8 mouse cellular contexts compared by ENCODE assay signal in the genomic region with DNA sequence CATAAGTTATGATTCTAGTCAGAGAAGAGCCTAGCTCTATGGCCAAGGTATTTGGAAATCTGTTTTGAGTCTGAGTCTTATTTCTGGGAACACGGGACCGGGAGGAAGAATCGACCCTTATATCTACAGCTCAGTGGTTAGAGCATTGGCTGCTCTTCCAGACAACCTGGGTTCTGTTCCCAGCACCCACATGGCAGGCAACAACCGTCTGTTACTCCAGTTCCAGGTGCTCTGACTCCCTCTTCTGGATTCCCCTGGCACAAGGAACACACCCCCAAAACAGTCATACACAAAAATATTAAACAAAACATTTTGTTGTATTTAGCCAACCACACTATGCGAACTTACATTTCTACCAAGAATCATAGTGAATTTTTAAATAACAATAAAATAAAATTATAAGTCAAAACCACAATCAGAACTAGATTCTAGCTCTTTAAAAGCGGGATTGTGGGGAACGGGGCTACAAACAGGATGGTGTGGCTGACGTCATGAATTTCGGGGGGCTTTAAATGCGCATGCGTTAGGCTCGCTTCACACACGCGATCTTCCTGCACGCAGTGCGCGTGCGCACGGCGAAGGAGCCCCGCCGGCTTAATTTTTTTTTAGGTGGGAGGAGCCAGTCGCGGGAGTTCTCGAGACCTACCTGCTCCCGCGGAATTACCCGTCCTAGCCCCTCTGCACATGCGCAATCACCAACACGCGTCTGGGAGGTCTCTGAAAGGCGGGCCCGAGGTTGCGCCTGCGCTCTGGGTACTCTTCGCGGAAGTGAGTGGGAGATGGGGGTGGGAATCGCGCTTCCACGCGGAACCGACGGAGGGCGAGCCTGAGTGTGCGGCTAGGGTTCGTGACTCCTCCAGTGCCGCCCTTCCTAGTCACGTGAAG. TPM values are rescaled to one million over a fixed set of nuclear protein-coding genes. Genes with fewer than 3 reads are reported as not detected.
DNase-seq lines count a peak whose midpoint lies in the region; ATAC-seq and TF ChIP-seq lines count a peak whose summit lies in the region.

No protein-coding gene starts in this region.

- H3K4me3 ChIP-seq in heart, embryonic 12.5 days, result peak overlapping the region; percentile 39
- H3K4me3 ChIP-seq in kidney, postnatal 0 days (replicated peaks; ENCODE audit: low read depth, low read length), result peak overlapping the region; percentile 33
- peak overlapping the region; percentile 41 for H3K4me3 ChIP-seq in liver, embryonic 11.5 days (ENCODE audit: low read depth, low read length)
- H3K4me3 ChIP-seq in stomach, embryonic 14.5 days (ENCODE audit: low read depth, low read length), result peak overlapping the region; percentile 21

- no peaks in the 10 kb centered on the region for H3K36me3 ChIP-seq in heart, embryonic 12.5 days
- no peaks in the 10 kb centered on the region for H3K36me3 ChIP-seq in kidney, postnatal 0 days (ENCODE audit: insufficient read depth, low read length)
- H3K36me3 ChIP-seq in liver, embryonic 11.5 days (ENCODE audit: control insufficient read depth, insufficient read depth, low read length), result no peaks in the 10 kb centered on the region
- H3K36me3 ChIP-seq in stomach, embryonic 14.5 days (ENCODE audit: control insufficient read depth, insufficient read depth, low read length), result no peaks in the 10 kb centered on the region

- H3K9me3 ChIP-seq in heart, embryonic 12.5 days (replicated peaks), result no peaks in the 10 kb centered on the region
- no peaks in the 10 kb centered on the region for H3K9me3 ChIP-seq in kidney, postnatal 0 days (replicated peaks; ENCODE audit: low read length)
- H3K9me3 ChIP-seq in liver, embryonic 11.5 days (ENCODE audit: control insufficient read depth, low read length), result no peaks in the 10 kb centered on the region
- H3K9me3 ChIP-seq in stomach, embryonic 14.5 days (ENCODE audit: control insufficient read depth, low read depth, low read length), result no peaks in the 10 kb centered on the region

- peak; percentile 96 for ATAC-seq in erythroid progenitor cell, adult 5-6 weeks (replicated peaks; ENCODE audit: low FRiP score, poor library complexity, severe bottlenecking)
- ATAC-seq in heart, embryonic 12.5 days (ENCODE audit: insufficient number of reproducible peaks, low FRiP score), result peak; percentile 96
- ATAC-seq in kidney, postnatal 0 days (replicated peaks; ENCODE audit: low FRiP score, low read depth), result peak; percentile 91
- peak; percentile 95 for ATAC-seq in liver, embryonic 11.5 days (replicated peaks; ENCODE audit: low FRiP score)
- ATAC-seq in stomach, embryonic 14.5 days (ENCODE audit: insufficient number of reproducible peaks, insufficient read depth, low FRiP score, low read depth), result peak; percentile 96

- no peaks in the 10 kb centered on the region for H3K27me3 ChIP-seq in heart, embryonic 12.5 days (replicated peaks)
- H3K27me3 ChIP-seq in kidney, postnatal 0 days (ENCODE audit: insufficient read depth, low read length), result no peaks in the 10 kb centered on the region
- no peaks in the 10 kb centered on the region for H3K27me3 ChIP-seq in liver, embryonic 11.5 days (replicated peaks; ENCODE audit: control insufficient read depth, insufficient read depth, low read length)
- no peaks in the 10 kb centered on the region for H3K27me3 ChIP-seq in stomach, embryonic 14.5 days (ENCODE audit: control insufficient read depth, insufficient read depth, low read length)

- peak; percentile 56 for TF ChIP-seq CTCF in kidney, postnatal 0 days (IDR thresholded peaks at IDR 0.05; ENCODE audit: low read depth)

- peak overlapping the region; percentile 50 for H3K9ac ChIP-seq in heart, embryonic 12.5 days
- peak overlapping the region; percentile 45 for H3K9ac ChIP-seq in kidney, postnatal 0 days (ENCODE audit: low read depth, low read length)
- H3K9ac ChIP-seq in liver, embryonic 11.5 days (ENCODE audit: low read depth, low read length), result peak overlapping the region; percentile 65
- H3K9ac ChIP-seq in stomach, embryonic 14.5 days (replicated peaks; ENCODE audit: low read depth, low read length), result peak overlapping the region; percentile 4; the same call in 1 of the 2 replicates

- peaks cover 13% of the 10 kb centered on the region for H3K4me1 ChIP-seq in heart, embryonic 12.5 days (replicated peaks)
- peaks cover 11% of the 10 kb centered on the region for H3K4me1 ChIP-seq in kidney, postnatal 0 days (replicated peaks; ENCODE audit: insufficient read depth, low read length)
- H3K4me1 ChIP-seq in liver, embryonic 11.5 days (replicated peaks; ENCODE audit: control insufficient read depth, insufficient read depth, low read length), result peaks cover 11% of the 10 kb centered on the region
- H3K4me1 ChIP-seq in stomach, embryonic 14.5 days (ENCODE audit: control insufficient read depth, insufficient read depth, low read length), result 0 out of 2 replicates have a peak, but pooled peaks cover 9% of the 10 kb centered on the region

- peak; percentile 100 for DNase-seq in CD4-positive helper T cell, adult 2 months (ENCODE audit: low read depth, low spot score)
- peak; percentile 99 for DNase-seq in brain, embryonic 18.5 days (ENCODE audit: low read depth, low spot score)
- peak; percentile 100 for DNase-seq in kidney, postnatal 0 days (ENCODE audit: low spot score)
- DNase-seq in liver, embryonic 11.5 days (ENCODE audit: low spot score), result peak; percentile 100
- peak; percentile 100 for DNase-seq in naive thymus-derived CD4-positive, alpha-beta T cell, adult 2 months (ENCODE audit: low read depth)

- WGBS in heart, embryonic 12.5 days, result 8% methylated on average over 48 of the region's 48 CpGs
- WGBS in kidney, postnatal 0 days, result 8% methylated on average over 48 of the region's 48 CpGs
- 7% methylated on average over 48 of the region's 48 CpGs for WGBS in liver, embryonic 11.5 days
- 8% methylated on average over 48 of the region's 48 CpGs for WGBS in stomach, embryonic 14.5 days

- peak overlapping the region; percentile 52 for H3K4me2 ChIP-seq in heart, embryonic 12.5 days
- peak overlapping the region; percentile 53 for H3K4me2 ChIP-seq in kidney, postnatal 0 days (ENCODE audit: low read length)
- H3K4me2 ChIP-seq in liver, embryonic 11.5 days, result peak overlapping the region; percentile 74
- H3K4me2 ChIP-seq in stomach, embryonic 14.5 days (replicated peaks; ENCODE audit: low read depth, low read length), result peak overlapping the region; percentile 37

- H3K27ac ChIP-seq in heart, embryonic 12.5 days (ENCODE audit: poor library complexity, severe bottlenecking), result 0 out of 2 replicates have a peak overlapping the region, but pooled peaks have one; percentile 48
- peak overlapping the region; percentile 68 for H3K27ac ChIP-seq in kidney, postnatal 0 days
- H3K27ac ChIP-seq in liver, embryonic 11.5 days (ENCODE audit: low read depth, low read length), result peak overlapping the region; percentile 75
- H3K27ac ChIP-seq in stomach, embryonic 14.5 days (ENCODE audit: low read length), result peak overlapping the region; percentile 44; the same call in 1 of the 2 replicates

RNA-seq across cellular contexts. Expression of a gene that starts 10.6 kb away (rescaled TPM):
- total RNA-seq in erythroid progenitor cell, adult 5-6 weeks (2015; ENCODE audit: low replicate concordance), result 85.5 and 100 TPM in 2 replicates
- 86.8 and 118 TPM in 2 replicates for total RNA-seq in erythroid progenitor cell, adult 5-6 weeks (2017; ENCODE audit: low replicate concordance)
- 12.9 and 13.0 TPM in 2 replicates for polyA plus RNA-seq in heart, embryonic 12.5 days (2016; fragmentation: Nextera tagmentation; extraction: Ambion mirVana)
- polyA plus RNA-seq in kidney, postnatal 0 days (2015; fragmentation: Nextera tagmentation; extraction: Ambion mirVana), result 12.5 and 12.6 TPM in 2 replicates
- polyA plus RNA-seq in liver, embryonic 11.5 days (2014; fragmentation: Nextera tagmentation; extraction: Ambion mirVana), result 24.3 and 24.8 TPM in 2 replicates
- polyA plus RNA-seq in stomach, embryonic 14.5 days (2014; fragmentation: Nextera tagmentation; extraction: Ambion mirVana), result 9.0 and 9.3 TPM in 2 replicates

RNA-seq across cellular contexts. Expression of a gene that starts 10.8 kb away (rescaled TPM):
- not detected in 2 replicates for total RNA-seq in erythroid progenitor cell, adult 5-6 weeks (2015; ENCODE audit: low replicate concordance)
- total RNA-seq in erythroid progenitor cell, adult 5-6 weeks (2017; ENCODE audit: low replicate concordance), result not detected in 2 replicates
- not detected in 2 replicates for polyA plus RNA-seq in heart, embryonic 12.5 days (2016; fragmentation: Nextera tagmentation; extraction: Ambion mirVana)
- polyA plus RNA-seq in kidney, postnatal 0 days (2015; fragmentation: Nextera tagmentation; extraction: Ambion mirVana), result 0.46 TPM in 1 of 2 replicates, not detected in the other
- polyA plus RNA-seq in liver, embryonic 11.5 days (2014; fragmentation: Nextera tagmentation; extraction: Ambion mirVana), result not detected in 2 replicates
- not detected in 2 replicates for polyA plus RNA-seq in stomach, embryonic 14.5 days (2014; fragmentation: Nextera tagmentation; extraction: Ambion mirVana)

RNA-seq across cellular contexts. Expression of a gene that starts 42.7 kb away (rescaled TPM):
- 5.0 and 24.3 TPM in 2 replicates for total RNA-seq in erythroid progenitor cell, adult 5-6 weeks (2015; ENCODE audit: low replicate concordance)
- total RNA-seq in erythroid progenitor cell, adult 5-6 weeks (2017; ENCODE audit: low replicate concordance), result 3.5 and 4.0 TPM in 2 replicates
- 22.8 and 23.3 TPM in 2 replicates for polyA plus RNA-seq in heart, embryonic 12.5 days (2016; fragmentation: Nextera tagmentation; extraction: Ambion mirVana)
- 22.5 and 23.4 TPM in 2 replicates for polyA plus RNA-seq in kidney, postnatal 0 days (2015; fragmentation: Nextera tagmentation; extraction: Ambion mirVana)
- polyA plus RNA-seq in liver, embryonic 11.5 days (2014; fragmentation: Nextera tagmentation; extraction: Ambion mirVana), result 8.6 and 9.6 TPM in 2 replicates
- 17.8 and 20.5 TPM in 2 replicates for polyA plus RNA-seq in stomach, embryonic 14.5 days (2014; fragmentation: Nextera tagmentation; extraction: Ambion mirVana)

Comparison
In these comparisons a context has a peak if more than half of its experiments do, and no peak if none do; other contexts are left out.
1. Peak in every context shown above with its lines: DNase-seq, ATAC-seq, H3K4me3 ChIP-seq and H3K27ac ChIP-seq.
2. H3K9ac ChIP-seq: peak in every context shown above with its lines; median percentile 65 in liver, embryonic 11.5 days; 50 in heart, embryonic 12.5 days; 45 in kidney, postnatal 0 days; 4 in stomach, embryonic 14.5 days.